Mouse (Mus musculus) kidney, postnatal 14 days (tissue): ENCODE measurements around the gene Usp39.

Source experiments
- DNase-seq: peaks from one replicate; pipeline ENCODE4 v3.0.0; 2022; ENCODE audit warnings: mixed read lengths

Gene Usp39

GRCm38 (mm10) chr6:72345074-72345567 lies at the start of gene Usp39:
Gene Usp39, minus strand, starts transcription at chr6:72345184.
- peak; percentile 96 for DNase-seq

DNA sequence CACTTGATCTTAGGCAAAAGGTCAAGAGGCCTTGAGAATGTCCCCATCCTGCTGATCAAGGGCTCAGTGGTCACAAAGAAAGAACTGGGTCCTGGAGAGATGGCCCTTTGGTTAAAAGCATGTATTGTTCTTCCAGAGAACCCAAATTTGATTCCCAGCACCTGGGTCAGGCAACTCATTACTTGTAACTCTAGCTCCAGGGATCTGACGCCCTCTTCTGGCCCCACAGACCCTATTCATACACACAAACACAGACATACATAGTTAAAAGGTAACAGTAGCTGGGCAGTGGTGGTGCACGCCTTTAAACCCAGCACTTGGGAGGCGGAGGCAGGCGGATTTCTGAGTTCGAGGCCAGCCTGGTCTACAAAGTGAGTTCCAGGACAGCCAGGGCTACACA lies 47.4 kb upstream of the Usp39 start:
- DNase-seq = no peak

DNA sequence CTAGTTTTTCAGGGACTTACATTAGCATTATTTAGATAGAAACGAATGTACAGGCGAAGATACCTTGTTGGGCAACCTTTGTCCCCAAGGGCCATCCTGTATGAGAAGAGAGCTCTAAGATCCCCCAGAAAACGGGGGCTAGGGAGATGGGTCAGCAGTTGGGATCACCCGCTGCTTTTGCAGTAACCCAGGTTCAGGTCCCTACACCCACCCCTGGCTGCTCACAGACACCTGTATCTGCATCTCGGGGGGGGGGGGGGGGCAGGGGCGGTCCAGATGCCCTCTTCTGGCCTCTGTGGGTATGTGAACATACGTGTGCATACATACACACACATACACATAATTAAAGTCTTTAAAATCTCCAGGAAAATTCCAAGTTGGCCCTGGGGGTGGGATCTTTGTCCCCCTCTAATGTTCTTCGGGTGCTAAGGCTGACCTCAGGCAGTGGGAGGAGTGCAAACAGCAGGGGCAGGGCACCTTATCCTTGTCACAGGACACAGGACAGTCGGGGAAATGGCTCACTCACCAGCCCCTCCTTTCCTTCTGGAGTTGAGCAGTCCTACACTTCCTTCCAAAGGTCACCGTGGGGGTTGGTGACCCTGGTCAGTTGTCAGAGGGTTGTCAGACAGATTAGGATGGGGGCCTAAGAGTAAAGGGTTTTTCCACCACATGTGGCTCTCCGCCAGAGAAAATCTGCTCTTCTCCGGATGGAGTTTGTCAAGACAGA lies 46.0 kb upstream of the Usp39 start:
- peak; percentile 95 for DNase-seq

- DNase-seq = peak; percentile 93
Observed at GRCm38 (mm10) chr6:72389941-72390771, 45.2 kb upstream of the Usp39 start, which contains the start of gene Vamp8. Gene Vamp8, minus strand, starts transcription at chr6:72390703.

DNA sequence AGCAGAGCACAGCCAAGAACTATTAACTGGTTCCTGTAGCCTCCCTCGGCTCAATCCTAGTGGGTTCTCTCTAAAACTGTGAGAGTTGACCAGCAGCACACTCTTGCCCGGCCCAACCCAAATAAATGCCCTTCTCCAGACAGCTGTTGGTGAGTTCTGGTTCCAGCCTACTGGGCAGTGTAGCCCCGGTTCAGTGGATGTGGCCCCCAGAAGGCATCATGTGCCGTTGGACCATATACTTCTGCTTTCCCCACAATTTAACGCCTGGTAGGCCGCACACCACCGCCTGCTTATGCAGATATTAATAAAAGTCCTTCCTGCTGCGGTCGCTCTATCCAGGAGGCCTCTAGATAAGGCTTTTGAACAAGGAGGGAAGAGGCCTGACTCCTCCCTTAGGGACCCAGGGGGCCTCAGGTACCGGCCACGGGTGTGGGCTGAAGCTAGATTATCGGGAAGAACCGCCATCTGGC lies 44.5 kb upstream of the Usp39 start:
- peak; percentile 56 for DNase-seq

DNA sequence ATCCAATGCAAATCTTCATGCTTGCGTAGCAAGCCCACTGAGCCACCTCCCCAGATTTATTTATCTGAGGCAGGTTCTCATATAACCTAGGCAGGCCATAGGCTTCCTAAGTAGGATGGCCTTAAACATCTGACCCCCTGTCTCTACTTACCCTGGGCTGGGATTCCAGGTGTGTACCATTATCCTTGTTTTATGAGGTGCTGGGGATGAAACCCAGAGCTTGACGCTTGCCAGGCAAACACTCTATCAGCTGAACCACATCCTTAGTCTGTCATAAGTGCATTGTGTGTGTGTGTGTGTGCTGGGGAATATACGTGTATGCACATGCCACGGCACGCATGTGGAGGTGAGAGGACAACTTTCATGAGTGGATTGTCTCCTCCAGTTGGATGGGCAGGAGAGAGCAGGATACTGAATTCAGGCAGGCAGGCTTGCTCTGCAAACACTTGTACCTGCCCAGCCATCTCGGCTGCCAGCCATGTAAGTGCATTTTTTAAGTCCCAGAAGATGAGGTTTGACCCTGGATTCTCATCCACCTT lies 43.9 kb upstream of the Usp39 start:
- DNase-seq = no peak

DNA sequence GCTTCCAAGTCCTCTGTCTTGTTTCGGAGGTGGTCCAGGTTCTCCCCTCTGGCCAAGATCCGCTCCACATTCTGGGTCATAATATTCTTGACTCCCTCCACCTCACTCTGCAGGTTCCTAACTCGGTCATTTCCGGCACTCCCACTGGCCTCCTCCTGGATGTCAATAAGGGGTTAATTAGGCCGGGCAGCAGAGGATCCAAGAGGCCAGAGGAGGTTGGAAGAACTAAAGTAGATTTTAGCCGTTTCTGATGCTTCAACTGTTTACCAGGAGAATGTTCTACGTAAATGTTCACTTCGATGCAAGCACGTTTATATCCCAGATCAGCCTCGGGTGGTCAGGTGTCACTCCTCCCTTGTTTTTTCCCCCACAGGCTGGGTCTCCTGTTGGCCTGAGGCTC lies 43.3 kb upstream of the Usp39 start:
- no peak for DNase-seq

DNA sequence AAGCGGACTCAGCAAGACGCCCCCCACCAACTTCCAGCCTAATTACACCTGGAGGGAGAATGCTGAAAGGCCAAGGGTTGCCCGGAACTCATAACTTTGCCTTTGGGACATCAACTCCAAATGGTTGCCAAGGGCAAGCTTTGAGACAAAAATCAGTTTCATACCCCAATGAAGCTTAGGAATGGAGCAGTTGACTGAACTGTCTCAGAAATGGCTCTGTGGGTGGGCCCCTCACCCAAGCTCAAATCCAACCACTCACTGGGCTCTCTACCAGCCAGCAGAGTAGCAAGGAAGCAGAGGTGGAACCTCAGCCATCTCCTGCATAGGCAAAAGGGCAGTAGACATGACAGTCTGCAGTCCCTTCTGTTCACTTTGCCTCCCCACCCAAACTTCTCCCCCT lies 42.8 kb upstream of the Usp39 start:
- DNase-seq = no peak

DNA sequence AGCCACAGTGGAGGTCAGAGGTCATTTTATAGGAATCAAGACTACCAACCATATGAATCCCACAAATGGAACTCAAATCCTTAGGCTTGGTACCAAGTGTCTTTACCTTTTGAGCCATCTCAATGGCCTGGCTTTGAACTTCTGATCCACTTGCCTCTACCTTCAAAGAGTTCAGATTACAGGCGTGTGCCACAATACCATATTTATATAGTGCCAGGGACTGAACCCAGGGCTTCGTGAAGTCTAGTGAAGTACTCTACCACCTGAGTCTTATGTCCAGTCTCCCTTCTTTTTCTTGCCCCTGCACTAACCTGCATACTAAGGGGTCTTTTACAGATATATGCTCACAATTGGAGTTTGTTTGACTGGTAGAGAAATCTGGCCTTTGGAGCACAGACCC lies 41.6 kb upstream of the Usp39 start:
- DNase-seq = no peak

GRCm38 (mm10) chr6:72385258-72385657 lies 40.3 kb upstream of the Usp39 start:
- no peak for DNase-seq

DNA sequence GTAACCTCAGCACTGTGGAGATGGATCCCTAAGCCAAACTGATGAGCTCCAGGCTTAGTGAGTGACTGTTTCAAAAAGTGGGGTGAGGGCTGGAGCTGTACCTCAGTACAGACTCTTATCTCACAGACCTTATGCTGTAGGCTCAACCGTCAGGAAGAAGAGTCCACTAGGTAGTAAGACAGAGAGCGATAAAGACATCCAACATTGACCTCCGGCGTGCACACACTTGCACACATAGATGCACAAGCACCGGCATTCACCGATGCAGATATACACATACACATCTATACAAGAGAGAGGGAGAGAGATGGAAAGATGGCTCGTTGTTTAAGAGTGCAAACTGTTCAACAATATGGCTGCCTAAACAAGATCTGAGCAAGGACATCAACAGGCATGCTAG lies 39.0 kb upstream of the Usp39 start:
- no peak for DNase-seq

DNA sequence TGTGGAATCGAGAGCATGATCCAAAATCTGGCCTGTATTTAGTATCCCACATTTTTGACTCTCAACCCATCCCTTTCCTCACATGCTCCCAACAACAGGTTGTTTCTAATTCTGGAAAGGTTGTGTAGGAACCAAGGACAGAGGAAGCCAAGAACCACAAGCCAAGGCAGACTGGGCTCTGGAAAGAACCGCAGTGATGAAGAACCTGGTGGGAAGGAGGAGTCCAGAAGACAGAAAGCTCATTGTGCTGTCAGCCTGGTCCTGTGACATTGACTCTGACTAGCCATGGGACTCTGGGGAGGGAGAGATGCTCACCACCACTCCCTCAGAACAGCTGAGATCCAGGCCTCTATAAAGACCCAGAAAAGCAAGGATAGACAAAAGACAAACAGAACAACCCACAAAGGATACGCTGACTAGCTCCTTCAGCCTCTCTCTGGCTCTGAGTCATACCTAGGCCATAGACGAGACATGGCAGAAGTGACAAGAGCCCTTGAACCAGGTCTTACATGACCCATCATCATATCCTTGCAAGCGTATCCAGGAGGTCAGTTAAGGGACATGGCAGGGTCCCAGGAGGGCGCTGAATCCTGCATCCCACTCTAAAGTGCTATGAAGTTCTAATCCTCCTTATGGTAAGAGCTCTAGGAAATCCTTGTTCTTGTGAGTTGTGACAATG lies 38.3 kb upstream of the Usp39 start:
- DNase-seq = no peak

- no peak for DNase-seq
Observed at GRCm38 (mm10) chr6:72382494-72382893, 37.5 kb upstream of the Usp39 start.

DNA sequence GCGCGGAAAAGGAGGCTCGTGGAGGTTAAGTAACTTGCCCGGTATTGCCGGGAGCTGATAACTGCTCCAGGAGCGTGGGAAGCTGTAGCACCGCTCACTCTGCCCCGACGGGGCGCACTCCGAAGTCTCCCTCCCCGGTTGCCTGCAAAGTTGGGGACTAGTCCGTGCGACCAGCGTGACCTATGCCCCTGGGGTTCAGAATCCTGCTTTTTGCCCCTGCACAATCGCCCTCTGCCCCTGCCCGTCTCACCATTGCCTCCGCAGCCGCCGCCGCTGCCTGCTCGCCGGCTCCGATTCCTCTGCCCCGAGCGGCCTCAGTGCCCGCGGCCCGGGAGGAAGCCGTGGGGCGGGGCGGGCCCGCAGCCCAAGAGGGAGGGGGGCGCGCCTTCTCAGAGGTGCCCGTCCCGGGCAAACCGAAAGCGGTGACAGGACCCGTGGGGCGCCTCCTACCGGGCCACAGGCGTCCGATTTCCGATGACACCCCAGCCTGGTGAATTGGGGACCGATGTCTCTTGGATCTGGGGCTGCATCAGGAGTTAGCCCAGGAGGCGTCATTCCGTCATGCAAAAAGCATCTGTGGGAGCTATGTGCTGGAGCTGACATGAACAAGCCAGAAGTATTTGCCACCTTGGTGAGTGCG lies 35.3 kb upstream of the Usp39 start, which contains the start of gene Vamp5:
Gene Vamp5, minus strand, starts transcription at position 338 of the 640 bp plus-strand sequence.
- DNase-seq = peak; percentile 91

DNA sequence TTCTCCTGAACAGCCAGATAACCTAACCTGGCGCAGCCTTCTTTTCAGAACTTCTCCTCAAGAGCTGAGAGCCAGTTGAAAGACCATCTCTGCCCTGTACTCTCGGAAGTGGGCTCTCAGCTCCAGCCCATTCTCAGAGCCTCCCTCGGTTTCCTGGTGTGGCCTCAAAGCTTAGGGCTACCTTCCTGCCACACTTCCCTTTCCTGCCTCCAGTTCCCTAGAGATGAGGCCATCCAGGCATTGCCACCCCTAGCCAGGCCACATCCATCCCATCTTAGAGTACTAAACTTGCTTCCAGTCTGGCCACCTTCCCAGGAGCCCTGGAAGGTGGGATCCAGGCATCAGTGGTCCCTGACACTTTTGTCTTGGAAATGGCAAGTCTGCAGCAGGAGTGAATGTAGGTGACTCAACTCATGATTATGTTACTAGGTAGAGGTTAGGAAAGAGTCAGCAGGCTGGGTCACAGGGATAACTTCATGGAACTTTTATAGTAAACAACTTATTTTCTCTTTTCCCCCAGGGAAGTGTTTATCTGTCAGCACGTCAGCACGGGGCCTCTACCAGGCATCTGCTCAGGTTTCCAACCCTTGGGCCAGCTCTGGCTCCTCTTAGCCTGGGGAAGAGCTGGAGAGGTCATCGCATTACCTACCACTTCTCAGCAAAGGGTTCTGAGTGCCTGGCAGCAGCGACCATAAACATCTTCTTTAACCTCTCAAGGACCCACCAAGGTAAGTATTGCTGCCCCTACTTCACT lies 34.6 kb upstream of the Usp39 start:
- DNase-seq = peak; percentile 62

- no peak for DNase-seq
Observed at GRCm38 (mm10) chr6:72378510-72379234, 33.7 kb upstream of the Usp39 start.

GRCm38 (mm10) chr6:72374820-72375563 lies 30.0 kb upstream of the Usp39 start:
- DNase-seq = no peak

- no peak for DNase-seq
Observed at GRCm38 (mm10) chr6:72374206-72374605, 29.2 kb upstream of the Usp39 start.

- DNase-seq = no peak
Observed at GRCm38 (mm10) chr6:72373184-72373583, 28.2 kb upstream of the Usp39 start.

DNA sequence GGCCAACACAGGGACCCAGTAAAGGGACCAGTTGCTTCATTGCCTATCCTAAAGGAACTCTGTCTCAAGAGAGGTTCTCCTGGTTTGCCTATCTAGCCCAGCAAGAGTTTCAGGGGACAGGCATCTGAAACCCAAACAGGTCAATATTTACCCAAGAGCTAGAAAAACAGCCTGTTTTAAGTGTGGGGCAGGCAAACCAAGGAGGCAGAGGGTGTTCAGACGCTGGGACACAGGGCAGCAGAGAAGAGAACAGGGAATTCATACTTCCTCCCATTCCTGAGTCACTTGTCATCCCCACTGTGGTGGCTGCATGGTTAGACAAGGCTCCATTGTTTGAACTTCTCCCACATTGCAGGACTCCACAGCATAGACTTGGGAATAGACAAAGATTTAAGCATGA lies 26.6 kb upstream of the Usp39 start:
- no peak for DNase-seq
